Mouse (Mus musculus) cerebellum, adult (tissue): Measurements from ENCODE around the gene Mob3b.
"Not testable (repeated sequence)": the region's sequence is repeated elsewhere in the genome, so short reads cannot be mapped to it uniquely, and the experiment has no call there.

ENCODE experiments used
- ATAC-seq: cut with Nextera tagmentation; 2 replicates; pipeline ENCODE4 v1.9.2; 2017; ENCODE audit warnings: mild to moderate bottlenecking, moderate library complexity, mixed read lengths; ENCODE audit not compliant: insufficient number of reproducible peaks, low FRiP score, low TSS enrichment

Gene Mob3b

DNA sequence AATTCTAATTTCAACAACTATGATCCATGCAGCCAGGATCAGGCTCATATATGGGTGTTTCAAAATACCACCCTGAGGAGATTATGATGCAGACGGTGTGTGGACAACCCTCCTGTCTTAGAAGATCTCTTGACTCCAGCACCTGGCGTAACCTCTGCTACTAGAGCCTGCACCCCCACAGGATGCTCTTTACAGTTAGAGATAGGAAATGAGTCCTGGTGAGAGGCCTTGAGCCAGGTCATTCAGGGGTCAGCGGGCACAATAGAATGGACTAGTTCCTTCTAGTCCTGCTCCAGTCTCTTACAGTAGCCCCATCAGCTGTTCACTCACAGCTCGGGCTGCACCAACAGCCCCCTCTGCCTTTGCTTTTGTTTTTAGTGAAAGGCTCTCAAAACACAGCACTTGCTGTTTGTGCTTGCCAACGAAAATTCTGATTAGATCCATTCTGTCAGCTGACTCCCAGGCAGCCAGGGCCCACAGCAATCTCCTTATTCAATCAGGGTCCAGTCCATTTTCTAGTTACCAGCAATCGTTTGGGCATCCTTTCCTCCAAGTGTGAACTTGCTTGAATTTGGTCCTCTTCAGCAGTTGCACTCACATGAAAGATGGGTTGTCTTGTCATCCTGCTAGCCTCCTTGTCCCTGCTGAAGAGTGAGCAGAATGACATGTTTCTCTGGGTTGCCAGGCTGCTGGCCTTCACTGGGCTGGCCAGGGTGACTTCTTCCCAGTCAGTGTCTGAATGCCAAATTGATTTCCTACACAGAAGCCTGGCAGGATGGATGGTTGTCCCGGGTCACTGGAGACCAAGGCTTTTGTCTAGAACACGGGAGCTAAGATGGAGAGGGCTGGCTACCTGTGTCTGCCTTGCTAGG, 175.7 kb downstream of the Mob3b start:
- no peak for ATAC-seq

DNA sequence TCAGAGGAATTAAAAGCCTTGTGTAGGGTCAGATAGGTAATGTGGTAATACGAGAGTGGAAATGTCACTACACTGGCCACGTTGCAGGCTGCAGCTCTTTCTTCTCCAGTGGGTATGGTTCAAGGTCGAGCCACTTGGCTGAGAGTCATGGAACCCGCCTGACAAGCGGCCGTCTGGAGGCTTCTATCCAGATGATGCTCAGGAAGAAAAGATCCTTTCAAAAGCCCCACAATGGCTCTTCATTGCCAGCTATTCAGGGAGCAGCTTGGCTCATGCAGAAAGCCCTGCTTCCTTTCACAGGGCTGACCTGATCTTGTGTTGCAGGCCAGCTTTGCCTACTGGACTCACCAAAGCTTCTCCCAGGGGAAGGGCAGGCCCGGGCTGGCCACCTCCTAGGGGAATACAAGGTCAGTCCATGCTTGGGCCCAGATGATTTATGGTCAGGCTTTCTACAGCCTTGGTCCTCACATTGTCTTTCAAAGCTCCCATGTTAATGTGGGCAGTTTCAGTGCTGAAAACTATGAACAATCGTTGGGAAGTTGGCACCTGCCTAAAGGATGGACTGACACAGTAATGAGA, 176.7 kb downstream of the Mob3b start:
- peak; percentile 21; the same call in 1 of the 2 replicates for ATAC-seq

DNA sequence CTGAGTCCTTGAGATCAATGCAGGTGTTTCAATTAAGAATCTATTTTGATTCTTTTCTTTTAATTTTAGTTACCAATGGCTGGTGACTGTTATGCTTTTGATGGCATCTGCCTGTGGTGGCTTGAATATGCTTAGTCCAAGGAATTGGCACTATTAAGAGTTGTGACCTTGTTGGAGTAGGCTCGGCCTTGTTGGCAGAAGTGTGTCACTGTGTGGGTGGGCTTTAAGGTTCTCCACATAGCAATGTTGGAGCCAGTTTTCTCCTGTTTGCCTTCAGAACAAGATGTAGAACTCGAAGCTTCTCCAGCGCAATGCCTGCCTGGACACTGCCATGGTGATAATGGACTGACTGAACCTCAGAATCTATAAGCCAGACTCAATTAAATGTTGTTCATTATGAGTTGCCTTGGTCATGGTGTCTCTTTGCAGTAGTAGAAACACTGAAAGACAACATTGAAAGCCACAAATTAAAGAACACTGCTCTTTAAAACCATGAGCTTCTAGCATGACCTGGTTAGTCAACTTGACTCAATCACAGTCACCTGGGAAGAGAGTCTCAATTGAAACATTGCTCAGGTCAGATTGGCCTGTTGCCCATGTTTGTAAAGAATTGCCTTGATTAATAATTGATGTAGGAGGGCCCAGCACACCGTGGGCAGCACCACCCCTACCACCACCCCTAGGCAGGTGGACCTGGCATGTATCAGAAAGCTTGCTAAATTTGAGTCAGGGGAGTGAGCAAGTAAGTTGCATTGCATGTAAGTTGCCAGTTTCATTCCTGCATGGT, 180.2 kb downstream of the Mob3b start:
- no peak for ATAC-seq

DNA sequence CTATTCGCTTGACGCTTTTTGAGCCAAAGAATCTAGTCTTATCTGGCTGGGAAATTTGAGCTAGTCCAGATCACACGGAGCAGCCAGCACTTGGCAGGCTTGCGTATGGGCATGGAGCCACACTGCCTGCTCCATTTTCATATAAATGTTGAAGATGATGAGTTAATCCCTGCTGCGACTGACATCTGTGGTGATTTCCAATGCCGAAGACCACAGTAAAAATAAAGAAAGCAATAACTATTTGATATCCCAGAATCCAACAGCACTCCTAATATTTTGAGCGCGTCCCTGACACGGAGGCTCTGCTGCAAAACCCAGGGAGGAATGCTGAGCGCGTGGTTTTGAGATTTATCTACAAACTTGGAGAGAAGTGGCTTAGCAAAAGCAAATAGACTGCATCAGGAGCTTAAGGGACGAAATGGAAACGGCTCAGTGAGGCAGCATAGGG, 180.9 kb downstream of the Mob3b start:
- ATAC-seq = peak; percentile 62

DNA sequence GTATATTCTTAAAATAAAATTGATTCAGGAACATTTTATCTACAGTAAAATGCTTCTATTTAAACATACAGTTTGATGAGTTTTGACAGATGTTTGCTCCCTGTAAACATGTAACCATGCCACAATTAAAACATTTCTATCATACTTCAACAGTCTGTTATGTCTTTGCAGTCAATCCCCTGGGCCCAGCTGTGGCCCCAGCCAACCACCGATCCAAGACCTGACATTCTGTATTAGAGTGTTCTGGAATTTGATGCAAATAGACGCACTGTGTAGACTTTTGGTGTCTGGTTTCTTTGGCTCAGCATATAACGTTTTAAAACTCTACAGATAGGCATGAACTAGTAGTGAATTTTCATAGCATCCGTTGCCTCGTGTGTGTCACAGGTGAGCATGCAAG, 182.5 kb downstream of the Mob3b start:
- no peak for ATAC-seq

DNA sequence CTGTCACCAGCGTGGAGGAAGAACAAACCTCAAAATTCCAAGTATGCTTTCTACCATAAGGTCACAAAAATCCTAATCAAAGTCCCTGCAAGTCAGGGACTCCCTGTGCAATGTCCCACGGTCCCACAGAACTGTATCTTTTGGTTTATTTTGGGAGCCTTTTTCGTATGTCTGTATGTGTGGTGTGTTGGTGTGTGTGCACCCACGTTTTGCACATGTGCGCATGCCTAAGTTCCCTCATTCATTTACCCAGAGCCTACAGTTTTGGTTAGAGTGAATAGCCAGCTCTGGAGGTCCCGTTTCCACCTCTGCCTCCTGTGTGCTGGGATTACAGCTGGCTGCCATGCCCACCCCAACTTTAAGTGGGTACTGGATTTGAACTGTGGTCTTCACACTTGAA, 189.7 kb downstream of the Mob3b start:
- ATAC-seq = no peak

DNA sequence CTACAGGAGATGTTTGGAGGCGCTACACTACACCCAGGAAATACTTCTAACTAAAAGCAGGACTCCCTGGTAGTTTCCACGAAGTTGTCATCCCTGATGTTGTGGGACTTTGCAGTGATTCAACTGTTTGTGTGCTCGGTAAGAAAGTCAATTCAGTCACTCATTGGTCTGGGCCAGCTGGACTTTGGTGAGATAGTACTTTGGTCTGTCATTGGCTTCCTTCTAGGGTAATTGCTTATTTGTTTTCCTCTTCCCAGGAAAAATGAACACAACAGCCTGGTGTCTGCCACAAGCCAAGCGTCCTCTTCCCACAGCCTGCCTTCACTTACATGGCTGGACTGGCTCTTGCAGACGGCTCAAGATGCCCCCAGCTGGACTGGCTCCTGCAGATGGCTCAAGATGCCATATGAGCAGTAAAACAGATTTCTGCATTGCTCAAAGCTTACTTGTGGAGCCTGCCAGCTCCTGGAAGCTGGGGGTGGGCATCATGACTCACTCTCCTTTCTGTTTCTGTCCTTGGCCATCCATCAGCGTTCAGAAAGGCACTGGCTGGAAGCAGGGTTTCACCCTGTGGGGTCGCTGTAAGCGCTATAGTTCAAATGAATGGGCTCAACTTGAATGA, 190.8 kb downstream of the Mob3b start:
- ATAC-seq = no peak

- ATAC-seq = no peak
Observed at GRCm38 (mm10) chr4:34964906-34965305, 192.4 kb downstream of the Mob3b start.

DNA sequence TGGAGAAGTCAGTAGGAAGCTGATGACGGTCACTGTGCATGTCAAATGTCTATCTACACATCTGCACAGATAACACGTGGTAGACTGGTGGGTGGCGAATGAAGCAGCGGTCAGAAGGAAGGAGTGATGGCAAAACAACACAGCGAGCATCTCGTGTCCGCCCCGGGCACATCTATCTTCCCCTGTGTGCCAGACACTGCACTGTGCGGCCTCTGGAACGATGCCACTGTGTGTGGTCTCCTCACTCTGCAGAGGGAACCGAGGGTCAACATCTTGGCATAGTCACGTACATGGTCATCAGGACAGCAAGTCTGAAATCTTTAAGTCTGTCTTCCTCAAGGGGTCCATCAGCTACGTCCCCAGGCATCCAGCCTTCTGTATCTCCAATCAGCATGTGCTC, 193.3 kb downstream of the Mob3b start:
- no peak for ATAC-seq

DNA sequence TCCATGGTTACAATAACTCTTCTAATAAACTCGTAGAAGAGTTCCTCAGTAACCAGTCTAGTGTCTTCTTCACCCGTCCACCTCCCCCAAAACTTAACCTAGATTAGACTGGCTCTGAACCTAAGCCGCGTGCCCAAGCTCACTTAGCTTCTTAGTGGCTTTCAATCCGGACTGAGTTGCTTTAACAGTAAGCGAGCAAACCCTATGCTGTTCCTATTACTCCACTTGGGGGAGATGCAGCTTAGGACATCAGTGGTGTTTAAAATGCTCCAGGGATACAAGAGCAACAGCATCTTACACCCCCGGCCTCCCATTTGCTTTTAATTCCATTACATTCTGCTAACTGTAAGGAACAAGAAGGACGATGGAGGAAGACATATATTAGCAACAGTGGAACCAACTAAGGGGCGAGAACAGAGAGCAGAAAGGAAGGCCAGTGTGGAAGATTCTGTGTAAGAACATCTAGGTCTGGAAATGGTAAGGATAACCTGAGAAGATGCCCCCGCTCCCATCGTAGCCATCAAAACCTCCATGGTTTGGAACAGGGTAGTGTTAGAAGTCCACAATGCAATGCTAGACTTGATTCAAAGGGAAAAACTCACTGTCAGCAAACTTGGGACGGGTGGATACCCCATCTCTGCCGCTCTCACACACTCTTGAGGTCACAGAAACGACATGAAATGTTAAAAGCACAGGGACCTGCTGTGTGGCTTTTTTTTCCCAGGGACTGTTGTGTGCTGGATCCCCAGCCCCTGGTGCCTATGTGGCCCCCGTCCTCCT, 196.3 kb downstream of the Mob3b start:
- ATAC-seq = no peak

- no peak for ATAC-seq
Observed at GRCm38 (mm10) chr4:34959477-34959876, 197.8 kb downstream of the Mob3b start.

- peak; percentile 57 for ATAC-seq
Observed at GRCm38 (mm10) chr4:34958155-34959028, 198.9 kb downstream of the Mob3b start.

- no peak for ATAC-seq
Observed at GRCm38 (mm10) chr4:34953716-34954115, 203.6 kb downstream of the Mob3b start.

- ATAC-seq = no peak
Observed at GRCm38 (mm10) chr4:34947181-34947580, 210.1 kb downstream of the Mob3b start.

- ATAC-seq = no peak
Observed at GRCm38 (mm10) chr4:34941046-34941445, 216.2 kb downstream of the Mob3b start.

GRCm38 (mm10) chr4:34928386-34928785, 228.9 kb downstream of the Mob3b start:
- ATAC-seq = not testable (repeated sequence)

GRCm38 (mm10) chr4:34922177-34922870, 235.0 kb downstream of the Mob3b start:
- ATAC-seq = 0 out of 2 replicates have a peak, but pooled peaks have one; percentile 80

GRCm38 (mm10) chr4:34917400-34917799, 239.9 kb downstream of the Mob3b start:
- no peak for ATAC-seq
